Mouse (Mus musculus) frontal cortex, postnatal 10 days (tissue): ENCODE data around the gene Zfp551.

ENCODE experiments used
- DNase-seq, 2 experiments: peaks; one replicate each; pipeline ENCODE4 v3.0.0; 2022; ENCODE audit warnings: low spot score in 2 of 2, mixed read lengths in 1 of 2

Gene Zfp551

DNA sequence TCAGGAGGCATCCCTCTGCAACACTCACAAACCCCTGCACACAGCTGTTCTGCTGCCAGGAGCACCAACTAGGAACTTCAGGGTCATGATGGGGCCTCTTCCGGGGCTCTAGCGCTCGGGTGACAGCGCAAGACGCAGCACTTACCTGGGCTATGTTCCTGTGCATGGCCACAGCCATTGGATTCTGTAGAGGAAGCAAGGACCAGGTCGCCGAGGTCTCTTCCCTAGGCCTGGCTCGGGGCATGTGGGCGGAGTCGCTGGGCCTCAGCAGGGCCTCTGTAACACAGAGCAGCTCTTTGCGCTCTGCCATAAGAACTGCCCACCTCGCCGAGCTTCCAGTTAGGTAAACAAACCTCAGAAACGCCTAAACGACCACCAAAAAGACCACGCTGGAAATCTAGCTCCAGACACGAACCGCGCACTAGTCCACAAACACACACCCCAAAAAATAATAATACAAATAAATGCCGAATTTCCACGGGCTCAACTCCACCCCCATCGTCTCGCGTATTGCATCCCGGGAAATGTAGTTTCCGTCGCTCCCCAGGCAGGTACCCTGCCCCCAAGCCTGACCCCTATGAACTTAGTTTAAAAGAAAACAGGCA, at the start of gene Zfp551:
Gene Zfp551 (minus strand): TSS at position 507 of the 605 bp plus-strand sequence.
- peak; percentile 22 to 49 for DNase-seq

DNA sequence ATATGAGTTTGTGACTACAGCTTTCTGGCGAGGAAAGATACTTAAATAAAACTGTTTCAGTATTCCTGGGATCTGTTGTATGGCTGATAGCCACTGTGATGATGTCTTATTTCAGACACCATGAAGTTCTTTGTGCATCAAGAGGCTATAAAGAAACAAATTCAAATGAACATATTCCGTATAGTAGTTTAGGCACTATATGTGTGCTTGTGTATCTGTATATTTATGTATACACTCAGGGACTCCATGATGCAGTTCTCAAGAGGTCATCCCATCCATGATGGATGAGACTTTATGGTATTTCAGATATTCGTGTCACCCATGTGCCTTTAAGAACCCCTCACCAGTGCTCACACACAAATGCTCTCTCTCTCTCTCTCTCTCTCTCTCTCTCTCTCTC, 304 bp upstream of the Zfp551 start:
- no peak for DNase-seq

- no peak for DNase-seq
These were observed 810 bp downstream of the Zfp551 start for GRCm38 (mm10) chr7:12421741-12422140.

DNA sequence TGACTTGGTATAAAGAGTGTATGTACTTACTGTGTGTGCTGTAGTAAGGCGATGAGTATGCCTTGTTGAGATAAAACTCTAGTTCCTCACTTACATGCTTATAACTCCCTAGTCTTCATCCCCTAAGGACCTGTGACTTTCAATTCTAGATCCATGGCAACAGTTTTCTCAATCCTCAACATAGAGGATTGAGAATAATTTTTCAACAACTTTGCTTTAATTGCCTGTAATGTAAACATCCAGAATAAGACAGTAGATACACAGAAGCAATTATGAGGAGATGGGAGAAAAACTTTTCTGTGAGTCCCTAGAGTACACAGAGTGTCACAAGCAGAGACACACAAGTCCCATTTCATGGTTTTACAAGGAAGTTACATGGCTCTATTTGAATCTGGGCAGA, 53.4 kb downstream of the Zfp551 start, which contains the start of gene Vmn1r84:
Gene Vmn1r84 (minus strand): TSS at position 101 of the 400 bp plus-strand sequence.
- DNase-seq: no peak
